Mouse (Mus musculus): Measurements from ENCODE around the gene Rps27l.

GRCm38 (mm10) chr9:66899072-66899471 lies 46.8 kb upstream of the Rps27l start:
- TF ChIP-seq CTCF (IDR thresholded peaks at IDR 0.05) (no peak), EP300 (IDR thresholded peaks at IDR 0.05) (no peak)

Measured in lung, postnatal 0 days (tissue).